12 mouse cellular contexts compared by ENCODE assay signal in genomic region chr11:90071747-90072146, GRCm38 (mm10). TPM values are rescaled to one million over a fixed set of nuclear protein-coding genes. Genes with fewer than 3 reads are reported as not detected.
DNase-seq lines count a peak whose midpoint lies in the region; ATAC-seq and TF ChIP-seq lines count a peak whose summit lies in the region.
"Had no signal": no experiment of that assay in that cellular context is flagged by ENCODE, and none has a peak within 500 bp of the region (broad histone marks: within the 10 kb centered on the region; RNA-seq: fewer than 3 reads in every experiment).

No protein-coding gene starts in this region.

- ATAC-seq in kidney, postnatal 0 days (replicated peaks; ENCODE audit: low FRiP score, low read depth), result no peak
- ATAC-seq in frontal cortex, adult (ENCODE audit: low TSS enrichment), result no peak
- ATAC-seq: midbrain, embryonic 13.5 days had no signal

- H3K9ac ChIP-seq in kidney, postnatal 0 days (ENCODE audit: low read depth, low read length), result no peak overlapping the region
- H3K9ac ChIP-seq: midbrain, embryonic 13.5 days had no signal

- no peaks in the 10 kb centered on the region for H3K27me3 ChIP-seq in kidney, postnatal 0 days (ENCODE audit: insufficient read depth, low read length)
- H3K27me3 ChIP-seq: midbrain, embryonic 13.5 days had no signal

- intact Hi-C loops in gastrocnemius, postnatal 14 days (cut with DNase I; ENCODE audit: low total_unique reads), result no loop called here

- H3K36me3 ChIP-seq in kidney, postnatal 0 days (ENCODE audit: insufficient read depth, low read length), result no peaks in the 10 kb centered on the region
- H3K36me3 ChIP-seq: G1E; midbrain, embryonic 13.5 days had no signal

- TF ChIP-seq CTCF in kidney, postnatal 0 days (IDR thresholded peaks at IDR 0.05; ENCODE audit: low read depth), result no peak

- no peaks in the 10 kb centered on the region for H3K9me3 ChIP-seq in kidney, postnatal 0 days (replicated peaks; ENCODE audit: low read length)
- H3K9me3 ChIP-seq: midbrain, embryonic 13.5 days had no signal

- H3K4me2 ChIP-seq in kidney, postnatal 0 days (ENCODE audit: low read length), result no peak overlapping the region
- H3K4me2 ChIP-seq: midbrain, embryonic 13.5 days had no signal

- H3K4me3 ChIP-seq in kidney, postnatal 0 days (replicated peaks; ENCODE audit: low read depth, low read length), result no peak overlapping the region
- H3K4me3 ChIP-seq: midbrain, embryonic 13.5 days had no signal

- no peak overlapping the region for H3K27ac ChIP-seq in kidney, postnatal 0 days
- H3K27ac ChIP-seq: midbrain, embryonic 13.5 days had no signal

- peak; percentile 47 for DNase-seq in kidney, postnatal 0 days (ENCODE audit: low spot score)
- DNase-seq in kidney, adult 8-10 months, result no peak
- DNase-seq in brain, adult 2 months (ENCODE audit: low read depth, low spot score), result peak; percentile 19
- peak; percentile 74 for DNase-seq in gastrocnemius, postnatal 14 days
- DNase-seq in lung, postnatal 4 days, result peak; percentile 61 to 80
- DNase-seq in cerebellum, postnatal 14 days, result no peak
- DNase-seq in cerebellum, postnatal 4 days (ENCODE audit: low spot score in 2 of 2), result no peak
- DNase-seq: cerebellum, adult 8-10 months; right cerebral cortex, postnatal 4 days had no signal

- WGBS in kidney, postnatal 0 days, result 16% methylated on average over 9 of the region's 9 CpGs

- no peaks in the 10 kb centered on the region for H3K4me1 ChIP-seq in kidney, postnatal 0 days (replicated peaks; ENCODE audit: insufficient read depth, low read length)
- H3K4me1 ChIP-seq: midbrain, embryonic 13.5 days had no signal

RNA-seq across cellular contexts. Expression of gene Tmem100, which starts 41.6 kb away (rescaled TPM):
- 37.3 and 37.9 TPM in 2 replicates for polyA plus RNA-seq in kidney, postnatal 0 days (2015; fragmentation: Nextera tagmentation; extraction: Ambion mirVana)
- total RNA-seq in gastrocnemius, postnatal 14 days (2021), result 10 to 100 TPM; 12.8 to 16.8 TPM

Comparison
In these comparisons a context has a peak if more than half of its experiments do, and no peak if none do; other contexts are left out.
1. DNase-seq: peak in kidney, postnatal 0 days (single experiment), brain, adult 2 months (single experiment), gastrocnemius, postnatal 14 days (single experiment) and lung, postnatal 4 days (2 of 2); none in kidney, adult 8-10 months (0 of 2), cerebellum, postnatal 14 days (0 of 2) and cerebellum, postnatal 4 days (0 of 2).